Mouse (Mus musculus): ENCODE results near the gene Rln3.

The Rln3 gene

GRCm38 (mm10) chr8:84044900-84045299 lies at the start of gene Rln3:
Rln3 (minus strand) TSS chr8:84045000.
- DNase-seq, result no peak

- no peak for DNase-seq
These were observed 45.8 kb upstream of the Rln3 start for GRCm38 (mm10) chr8:84090585-84090984.

GRCm38 (mm10) chr8:84089277-84089676 lies 44.5 kb upstream of the Rln3 start:
- DNase-seq, result no peak

GRCm38 (mm10) chr8:84087821-84088220 lies 43.0 kb upstream of the Rln3 start:
- no peak for DNase-seq

GRCm38 (mm10) chr8:84087156-84087555 lies 42.4 kb upstream of the Rln3 start:
- DNase-seq, result no peak

GRCm38 (mm10) chr8:84084341-84085115 lies 39.7 kb upstream of the Rln3 start:
- DNase-seq, result no peak

GRCm38 (mm10) chr8:84083829-84084241 lies 39.0 kb upstream of the Rln3 start:
- DNase-seq, result peak; percentile 30

GRCm38 (mm10) chr8:84079206-84079605 lies 34.4 kb upstream of the Rln3 start:
- no peak for DNase-seq

- DNase-seq, result no peak
These were observed 32.0 kb upstream of the Rln3 start for GRCm38 (mm10) chr8:84076849-84077248.

- no peak for DNase-seq
These were observed 31.6 kb upstream of the Rln3 start for GRCm38 (mm10) chr8:84076412-84076811.

GRCm38 (mm10) chr8:84073230-84073976 lies 28.6 kb upstream of the Rln3 start:
- DNase-seq, result no peak

- DNase-seq, result no peak
These were observed 27.5 kb upstream of the Rln3 start for GRCm38 (mm10) chr8:84072321-84072720.

- DNase-seq, result no peak
These were observed 27.1 kb upstream of the Rln3 start for GRCm38 (mm10) chr8:84071921-84072320.

- no peak for DNase-seq
These were observed 25.9 kb upstream of the Rln3 start for GRCm38 (mm10) chr8:84070667-84071066.

GRCm38 (mm10) chr8:84070241-84070640 lies 25.4 kb upstream of the Rln3 start:
- no peak for DNase-seq

GRCm38 (mm10) chr8:84069750-84070149 lies 24.9 kb upstream of the Rln3 start:
- DNase-seq, result no peak

- no peak for DNase-seq
These were observed 24.4 kb upstream of the Rln3 start for GRCm38 (mm10) chr8:84069169-84069568.

GRCm38 (mm10) chr8:84068316-84069035 lies 23.7 kb upstream of the Rln3 start:
- no peak for DNase-seq

- DNase-seq, result no peak
These were observed 23.1 kb upstream of the Rln3 start for GRCm38 (mm10) chr8:84067911-84068310.

GRCm38 (mm10) chr8:84067047-84067573 lies 22.3 kb upstream of the Rln3 start:
- DNase-seq, result peak; percentile 97

GRCm38 (mm10) chr8:84066291-84066930 lies 21.6 kb upstream of the Rln3 start, which contains the start of gene Rfx1:
Rfx1 (plus strand) TSS chr8:84066834.
- peak; percentile 97 for DNase-seq

GRCm38 (mm10) chr8:84065457-84066072 lies 20.8 kb upstream of the Rln3 start:
- no peak for DNase-seq
